Mouse (Mus musculus) retina, postnatal 1 day (tissue): Measurements from ENCODE around the gene Lcn2.

Source experiments
- DNase-seq: peaks from one replicate; pipeline ENCODE4 v3.0.0-alpha.2; 2012

The Lcn2 gene

DNA sequence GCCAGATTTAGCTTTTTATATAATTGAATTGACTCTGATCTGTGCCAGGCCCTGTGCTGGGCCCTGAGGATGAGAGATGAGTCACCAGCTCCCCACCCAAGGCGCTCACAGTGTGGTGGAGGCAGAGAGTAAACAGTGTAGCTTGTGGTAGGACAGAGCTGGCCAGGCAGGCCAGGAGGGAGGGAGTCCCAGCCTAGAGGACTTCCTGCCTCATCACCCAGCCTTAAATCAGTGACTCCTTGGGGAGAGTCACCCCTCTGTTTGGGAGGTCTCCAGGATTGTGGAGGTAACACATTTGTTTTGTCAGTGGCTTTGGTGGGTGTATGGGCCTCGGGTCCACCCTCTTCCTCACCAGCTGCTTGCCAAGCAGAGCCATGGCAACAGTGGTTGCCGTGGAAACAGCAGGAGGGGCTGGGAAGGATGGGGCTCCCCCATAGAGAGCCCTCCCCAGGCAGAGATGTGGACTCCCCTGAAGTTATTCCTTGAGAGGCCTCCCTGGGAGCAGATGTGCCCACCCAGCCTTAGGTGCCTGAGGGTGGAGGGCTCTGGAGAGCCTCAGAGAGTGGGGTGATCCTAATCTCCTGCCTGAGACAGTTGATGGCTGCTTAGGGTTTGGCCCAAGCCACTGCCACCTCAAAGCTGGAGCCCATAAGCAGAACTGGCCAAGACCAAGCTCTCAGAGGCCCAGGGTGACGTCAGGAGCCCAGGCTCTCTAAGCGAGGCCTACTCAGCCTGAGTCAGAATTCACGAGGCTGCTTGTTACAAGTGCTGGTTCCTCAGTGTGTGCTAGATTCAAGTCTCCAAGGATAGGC, 45.3 kb downstream of the Lcn2 start:
- no peak for DNase-seq

GRCm38 (mm10) chr2:32342039-32342438, 46.0 kb downstream of the Lcn2 start:
- no peak for DNase-seq

DNA sequence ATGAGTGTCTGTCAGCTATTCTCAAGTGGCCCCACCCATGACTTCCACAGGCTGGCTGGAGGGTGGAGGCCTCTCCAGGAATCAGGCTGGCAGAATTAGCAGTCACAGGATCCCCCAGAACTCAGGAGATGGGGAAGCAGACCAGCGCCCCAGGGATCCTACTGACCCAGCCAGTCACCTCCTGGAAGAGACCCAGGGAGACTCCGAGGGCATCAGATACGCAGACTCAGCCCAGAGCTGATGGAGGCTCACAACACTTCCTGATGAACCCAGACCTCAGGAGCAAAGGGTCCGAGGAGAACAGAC, 46.5 kb downstream of the Lcn2 start:
- DNase-seq = no peak

DNA sequence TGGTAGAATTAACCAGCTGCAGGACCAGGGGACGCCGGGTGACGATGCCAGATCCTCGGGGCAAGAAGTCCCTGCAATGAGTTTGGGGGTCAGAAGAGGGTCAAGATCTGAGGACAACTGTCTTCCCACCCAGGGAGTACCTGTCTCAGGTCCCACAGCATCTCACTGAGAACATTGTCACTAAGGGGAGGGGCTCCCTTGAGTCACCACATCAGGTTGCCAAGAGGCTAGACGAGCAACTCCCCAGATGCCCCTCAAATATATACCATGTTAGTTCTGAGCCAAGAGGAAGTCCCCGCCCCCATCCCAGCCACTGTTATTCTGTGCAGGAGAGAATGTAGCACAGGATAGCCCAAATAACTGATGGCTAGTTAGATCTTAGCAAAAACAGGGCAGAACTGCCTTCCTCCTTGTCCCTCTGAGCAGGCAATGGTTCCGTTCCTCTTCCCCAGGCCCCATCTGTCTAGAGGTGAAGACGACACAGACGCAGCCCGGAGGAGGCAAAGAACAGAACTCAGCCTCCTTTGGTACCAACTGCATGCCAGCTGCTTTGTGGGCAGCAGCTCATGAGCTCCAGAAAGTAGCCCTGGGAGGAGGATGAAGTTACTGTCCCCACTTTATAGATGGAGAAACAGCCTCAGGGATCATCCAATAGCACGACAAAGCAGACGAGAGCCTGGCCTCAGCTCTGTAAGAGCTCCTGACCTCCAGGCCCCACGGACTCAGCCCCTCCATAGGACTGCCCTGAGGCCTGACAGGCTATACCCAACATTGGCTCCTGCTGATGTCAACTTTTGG, 47.0 kb downstream of the Lcn2 start:
- no peak for DNase-seq

DNA sequence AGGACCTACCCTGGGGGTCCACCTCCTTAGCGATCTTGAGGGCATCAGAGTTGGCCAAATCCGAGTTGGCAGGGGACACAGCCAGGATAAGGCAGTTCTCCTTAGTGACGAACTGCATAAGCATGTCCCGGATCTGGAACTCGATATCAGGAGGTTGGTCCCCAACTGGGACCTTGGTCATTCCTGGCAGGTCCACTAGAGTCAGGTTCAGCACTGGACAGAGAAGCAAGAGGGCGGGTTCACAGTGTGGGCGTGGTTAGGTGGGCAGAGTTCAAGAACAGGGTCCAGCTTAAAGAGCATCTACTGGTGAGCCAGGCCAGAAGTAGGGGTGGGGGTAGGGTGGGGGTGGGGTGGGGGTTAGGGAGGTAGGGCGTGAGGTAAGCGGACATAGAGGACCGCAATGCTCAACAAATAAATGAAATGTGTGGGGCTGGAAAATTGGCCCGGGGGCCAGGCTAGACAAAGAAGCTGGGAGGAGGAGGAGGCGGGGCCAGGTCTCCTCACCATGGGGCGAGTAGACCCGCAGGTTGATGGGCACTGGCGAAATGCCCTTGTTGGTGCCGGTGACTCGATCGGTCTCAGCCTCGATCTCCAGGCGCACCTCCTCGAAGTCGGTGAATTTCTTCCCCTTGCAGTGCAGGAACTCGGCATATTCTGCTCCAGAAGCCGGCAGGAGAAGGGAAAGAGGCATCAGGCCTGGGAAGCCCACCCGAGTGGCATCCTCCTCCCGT, 48.0 kb downstream of the Lcn2 start:
- no peak for DNase-seq

GRCm38 (mm10) chr2:32335888-32336287, 52.2 kb downstream of the Lcn2 start:
- no peak for DNase-seq
